Mouse (Mus musculus) heart, adult 2 months (tissue): Measurements from ENCODE around the gene Tnfsf9.

Source experiments
- CTCF ChIP-seq: fragments of 200-600 bp; IDR thresholded peaks from 2 replicates; pipeline ENCODE4 v1.8.1; 2022; ENCODE audit warnings: antibody characterized with exemption, mild to moderate bottlenecking, moderate library complexity
- EP300 ChIP-seq: fragments of 200-500 bp; IDR thresholded peaks from 2 replicates; pipeline ENCODE4 v1.6.1; 2011; ENCODE audit warnings: low read depth, low read length, control low read depth; ENCODE audit not compliant: insufficient read depth
- POLR2A ChIP-seq: fragments of 200-500 bp; IDR thresholded peaks from 2 replicates; pipeline ENCODE4 v1.6.1; 2011; ENCODE audit warnings: mild to moderate bottlenecking, low read depth, low read length, control low read depth; ENCODE audit not compliant: insufficient read depth

- TF ChIP-seq CTCF (no peak), POLR2A (no peak), EP300 (no peak)
Observed at GRCm38 (mm10) chr17:57153006-57153405, 47.9 kb downstream of the Tnfsf9 start.
